Mouse (Mus musculus): Measurements from ENCODE around the gene Mbnl1.

GRCm38 (mm10) chr3:60571493-60571892, 98.9 kb downstream of the Mbnl1 start:
- TF ChIP-seq POLR2A (IDR thresholded peaks at IDR 0.05; ENCODE audit: borderline replicate concordance, control insufficient read depth, low read depth, low read length) (no peak), CTCF (IDR thresholded peaks at IDR 0.05; ENCODE audit: control insufficient read depth, insufficient read depth, low read length) (no peak)
